Mouse (Mus musculus) hindbrain, embryonic 13.5 days (tissue): ENCODE results near the gene Plekhg3. TPM values are rescaled to one million over a fixed set of nuclear protein-coding genes. Genes with fewer than 3 reads are reported as not detected.
A peak's percentile ranks its signal among the peaks of the same experiment; 100 is the strongest.

Experiments
- ATAC-seq: fragments of 200-750 bp; cut with Nextera tagmentation; 2 replicates; pipeline ENCODE4 v1.8.0; 2017; ENCODE audit warnings: moderate TSS enrichment; ENCODE audit not compliant: low FRiP score
- H3K27ac ChIP-seq: fragments of 300-500 bp; sonication (generic); 2 replicates; pipeline ENCODE4 v1.5.1; 2015; ENCODE audit warnings: inconsistent platforms, mild to moderate bottlenecking, moderate library complexity
- H3K27me3 ChIP-seq: fragments of 300-500 bp; sonication (generic); 2 replicates; pipeline ENCODE4 v1.6.1; 2015; ENCODE audit warnings: mild to moderate bottlenecking, inconsistent platforms
- H3K36me3 ChIP-seq: fragments of 300-500 bp; sonication (generic); 2 replicates; pipeline ENCODE4 v1.6.1; 2015; ENCODE audit warnings: mild to moderate bottlenecking, inconsistent platforms
- H3K4me1 ChIP-seq: fragments of 300-500 bp; sonication (generic); replicated peaks from 2 replicates; pipeline ENCODE4 v1.6.1; 2015; ENCODE audit warnings: inconsistent platforms
- H3K4me2 ChIP-seq: fragments of 300-500 bp; sonication (generic); 2 replicates; pipeline ENCODE4 v1.6.1; 2015; ENCODE audit warnings: inconsistent platforms, mild to moderate bottlenecking, moderate library complexity
- H3K4me3 ChIP-seq: fragments of 300-500 bp; sonication (generic); 2 replicates; pipeline ENCODE4 v1.5.1; 2015; ENCODE audit warnings: mild to moderate bottlenecking, inconsistent platforms
- H3K9ac ChIP-seq: fragments of 300-500 bp; sonication (generic); 2 replicates; pipeline ENCODE4 v1.6.1; 2015; ENCODE audit warnings: mild to moderate bottlenecking, inconsistent platforms
- H3K9me3 ChIP-seq: fragments of 300-500 bp; sonication (generic); 2 replicates; pipeline ENCODE4 v1.6.1; 2016; ENCODE audit warnings: inconsistent platforms
- WGBS: fragments of 180-500 bp; shearing (Covaris S2); methylation state at CpG from one replicate; pipeline ENCODE4 v1.1.7; 2015; 5-methylcytosine and 5-hydroxymethylcytosine counted together
- polyA plus RNA-seq: library from polyadenylated mRNA; unstranded; fragments of >200 nt; fragmentation: Nextera tagmentation; extraction: Ambion mirVana; gene quantifications from 2 replicates; pipeline ENCODE4 v1.2.1, GENCODE M21; 2015

Plekhg3 gene
- polyA plus RNA-seq, 1 experiment from 2014 or later, result 2.1 TPM

GRCm38 (mm10) chr12:76595830-76596229, 65.1 kb downstream of the Plekhg3 start:
- 70% methylated on average over 2 of the region's 2 CpGs for WGBS

GRCm38 (mm10) chr12:76596292-76597023, 65.8 kb downstream of the Plekhg3 start:
- H3K4me3 ChIP-seq, result no peak overlapping the region
- no peaks in the 10 kb centered on the region for H3K9me3 ChIP-seq
- peaks cover 6% of the 10 kb centered on the region; the same call in 1 of the 2 replicates for H3K27me3 ChIP-seq
- no peak overlapping the region for H3K27ac ChIP-seq
- peak; percentile 40 for ATAC-seq
- no peaks in the 10 kb centered on the region for H3K36me3 ChIP-seq
- no peak overlapping the region for H3K9ac ChIP-seq
- peaks cover 17% of the 10 kb centered on the region for H3K4me1 ChIP-seq
- no peak overlapping the region for H3K4me2 ChIP-seq
- WGBS, result 57% methylated on average over 14 of the region's 15 CpGs

More at GRCm38 (mm10) chr12:76595830-76596229, 65.1 kb downstream of the Plekhg3 start:
- H3K4me2 ChIP-seq, result no peak overlapping the region
- H3K9me3 ChIP-seq, result no peaks in the 10 kb centered on the region
- H3K27ac ChIP-seq, result no peak overlapping the region
- peaks cover 6% of the 10 kb centered on the region; the same call in 1 of the 2 replicates for H3K27me3 ChIP-seq
- H3K9ac ChIP-seq, result no peak overlapping the region
- H3K36me3 ChIP-seq, result no peaks in the 10 kb centered on the region
- no peak for ATAC-seq
- H3K4me1 ChIP-seq, result peaks cover 17% of the 10 kb centered on the region
- no peak overlapping the region for H3K4me3 ChIP-seq

- Histone ChIP-seq H3K9me3 (no peaks in the 10 kb centered on the region), H3K27ac (no peak overlapping the region), H3K4me3 (no peak overlapping the region), H3K36me3 (no peaks in the 10 kb centered on the region), H3K27me3 (peaks cover 6% of the 10 kb centered on the region; the same call in 1 of the 2 replicates), H3K4me2 (no peak overlapping the region), H3K9ac (no peak overlapping the region), H3K4me1 (peaks cover 17% of the 10 kb centered on the region)
- ATAC-seq, result no peak
- WGBS, result 81% methylated on average over 15 of the region's 15 CpGs
These were observed 66.9 kb downstream of the Plekhg3 start for GRCm38 (mm10) chr12:76597577-76598100.

GRCm38 (mm10) chr12:76598196-76598928, 67.7 kb downstream of the Plekhg3 start:
- Histone ChIP-seq H3K27me3 (peaks cover 6% of the 10 kb centered on the region; the same call in 1 of the 2 replicates), H3K9ac (no peak overlapping the region), H3K4me3 (no peak overlapping the region), H3K4me1 (peaks cover 17% of the 10 kb centered on the region), H3K27ac (no peak overlapping the region), H3K36me3 (no peaks in the 10 kb centered on the region), H3K9me3 (no peaks in the 10 kb centered on the region), H3K4me2 (no peak overlapping the region)
- ATAC-seq, result no peak
- WGBS, result 78% methylated on average over 24 of the region's 24 CpGs

GRCm38 (mm10) chr12:76603779-76604178, 73.1 kb downstream of the Plekhg3 start:
- Histone ChIP-seq H3K27me3 (no peaks in the 10 kb centered on the region), H3K36me3 (no peaks in the 10 kb centered on the region), H3K9me3 (no peaks in the 10 kb centered on the region), H3K27ac (no peak overlapping the region), H3K4me3 (no peak overlapping the region), H3K4me1 (0 out of 2 replicates have a peak, but pooled peaks cover 4% of the 10 kb centered on the region), H3K9ac (no peak overlapping the region), H3K4me2 (no peak overlapping the region)
- 94% methylated on average over 9 of the region's 9 CpGs for WGBS
- no peak for ATAC-seq

GRCm38 (mm10) chr12:76604546-76604945, 73.9 kb downstream of the Plekhg3 start:
- Histone ChIP-seq H3K4me3 (no peak overlapping the region), H3K4me1 (0 out of 2 replicates have a peak, but pooled peaks cover 4% of the 10 kb centered on the region), H3K36me3 (no peaks in the 10 kb centered on the region), H3K9ac (no peak overlapping the region), H3K27me3 (no peaks in the 10 kb centered on the region), H3K27ac (no peak overlapping the region), H3K4me2 (no peak overlapping the region), H3K9me3 (no peaks in the 10 kb centered on the region)
- no peak for ATAC-seq
- 49% methylated on average over 4 of the region's 4 CpGs for WGBS

GRCm38 (mm10) chr12:76605837-76606236, 75.1 kb downstream of the Plekhg3 start:
- Histone ChIP-seq H3K27ac (no peak overlapping the region), H3K4me1 (peaks cover 4% of the 10 kb centered on the region; the same call in 1 of the 2 replicates), H3K36me3 (no peaks in the 10 kb centered on the region), H3K9me3 (no peaks in the 10 kb centered on the region), H3K9ac (no peak overlapping the region), H3K4me3 (no peak overlapping the region), H3K4me2 (no peak overlapping the region), H3K27me3 (no peaks in the 10 kb centered on the region)
- no peak for ATAC-seq
- 65% methylated on average over 3 of the region's 3 CpGs for WGBS

GRCm38 (mm10) chr12:76608241-76608640, 77.5 kb downstream of the Plekhg3 start:
- Histone ChIP-seq H3K4me3 (no peak overlapping the region), H3K36me3 (no peaks in the 10 kb centered on the region), H3K27me3 (no peaks in the 10 kb centered on the region), H3K4me2 (no peak overlapping the region), H3K27ac (no peak overlapping the region), H3K9ac (no peak overlapping the region), H3K4me1 (peaks cover 4% of the 10 kb centered on the region; the same call in 1 of the 2 replicates), H3K9me3 (no peaks in the 10 kb centered on the region)
- no peak for ATAC-seq
- 80% methylated on average over 11 of the region's 11 CpGs for WGBS

GRCm38 (mm10) chr12:76608997-76609565, 78.4 kb downstream of the Plekhg3 start:
- 82% methylated on average over 15 of the region's 15 CpGs for WGBS
- Histone ChIP-seq H3K4me2 (no peak overlapping the region), H3K27me3 (no peaks in the 10 kb centered on the region), H3K9ac (no peak overlapping the region), H3K4me3 (no peak overlapping the region), H3K9me3 (no peaks in the 10 kb centered on the region), H3K36me3 (no peaks in the 10 kb centered on the region), H3K4me1 (peaks cover 4% of the 10 kb centered on the region; the same call in 1 of the 2 replicates), H3K27ac (no peak overlapping the region)
- no peak for ATAC-seq

- ATAC-seq, result no peak
- H3K4me3 ChIP-seq, result no peak overlapping the region
- no peaks in the 10 kb centered on the region for H3K27me3 ChIP-seq
- no peak overlapping the region for H3K9ac ChIP-seq
- no peaks in the 10 kb centered on the region for H3K36me3 ChIP-seq
- no peak overlapping the region for H3K4me2 ChIP-seq
- no peaks in the 10 kb centered on the region for H3K9me3 ChIP-seq
- no peak overlapping the region for H3K27ac ChIP-seq
- 78% methylated on average over 12 of the region's 12 CpGs for WGBS
- peaks cover 7% of the 10 kb centered on the region; the same call in 1 of the 2 replicates for H3K4me1 ChIP-seq
These were observed 81.9 kb downstream of the Plekhg3 start for GRCm38 (mm10) chr12:76612621-76613020.

- no peaks in the 10 kb centered on the region for H3K36me3 ChIP-seq
- no peak overlapping the region for H3K4me2 ChIP-seq
- H3K27ac ChIP-seq, result no peak overlapping the region
- no peaks in the 10 kb centered on the region for H3K27me3 ChIP-seq
- H3K4me1 ChIP-seq, result peaks cover 12% of the 10 kb centered on the region
- no peak overlapping the region for H3K9ac ChIP-seq
- H3K4me3 ChIP-seq, result no peak overlapping the region
- no peaks in the 10 kb centered on the region for H3K9me3 ChIP-seq
- 67% methylated on average over 12 of the region's 12 CpGs for WGBS
- no peak for ATAC-seq
These were observed 84.3 kb downstream of the Plekhg3 start for GRCm38 (mm10) chr12:76614868-76615579.

- no peak overlapping the region for H3K27ac ChIP-seq
- H3K27me3 ChIP-seq, result no peaks in the 10 kb centered on the region
- no peak overlapping the region for H3K9ac ChIP-seq
- no peaks in the 10 kb centered on the region for H3K36me3 ChIP-seq
- peaks cover 12% of the 10 kb centered on the region for H3K4me1 ChIP-seq
- WGBS, result 71% methylated on average over 4 of the region's 4 CpGs
- no peak for ATAC-seq
- no peak overlapping the region for H3K4me2 ChIP-seq
- H3K4me3 ChIP-seq, result no peak overlapping the region
- H3K9me3 ChIP-seq, result no peaks in the 10 kb centered on the region
These were observed 84.9 kb downstream of the Plekhg3 start for GRCm38 (mm10) chr12:76615580-76615937.
